Mouse (Mus musculus) forelimb bud, embryonic 11.5 days (tissue): ENCODE data around the gene Mctp1.

ENCODE experiments used
- DNase-seq: peaks from one replicate; pipeline ENCODE4 v3.0.0-alpha.2; 2012; ENCODE audit warnings: low read depth, low spot score

Mctp1 gene

DNA sequence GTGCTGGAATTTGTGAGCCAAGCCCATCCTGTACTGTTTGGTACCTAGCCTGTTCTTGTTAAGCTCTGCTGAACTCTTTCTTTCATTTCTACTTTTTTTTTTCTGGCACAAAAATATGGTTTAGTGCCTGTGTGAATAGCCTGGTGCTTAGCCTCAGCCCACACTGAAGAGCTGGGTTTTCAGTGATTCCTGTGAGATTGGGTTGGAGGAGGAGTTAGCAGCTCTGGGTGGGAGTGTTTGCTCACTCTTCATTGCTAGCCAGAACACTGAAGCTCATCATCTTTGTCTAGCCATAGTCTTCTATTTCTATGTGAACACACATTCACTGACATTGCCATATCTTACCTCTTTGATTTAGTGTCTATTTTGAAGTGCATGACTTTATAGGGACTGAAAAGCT lies 225.1 kb downstream of the Mctp1 start:
- DNase-seq: no peak

- no peak for DNase-seq
Observed at GRCm38 (mm10) chr13:76611499-76611898, 227.2 kb downstream of the Mctp1 start.

- no peak for DNase-seq
Observed at GRCm38 (mm10) chr13:76620111-76620510, 235.8 kb downstream of the Mctp1 start.

- no peak for DNase-seq
Observed at GRCm38 (mm10) chr13:76620525-76620924, 236.2 kb downstream of the Mctp1 start.

DNA sequence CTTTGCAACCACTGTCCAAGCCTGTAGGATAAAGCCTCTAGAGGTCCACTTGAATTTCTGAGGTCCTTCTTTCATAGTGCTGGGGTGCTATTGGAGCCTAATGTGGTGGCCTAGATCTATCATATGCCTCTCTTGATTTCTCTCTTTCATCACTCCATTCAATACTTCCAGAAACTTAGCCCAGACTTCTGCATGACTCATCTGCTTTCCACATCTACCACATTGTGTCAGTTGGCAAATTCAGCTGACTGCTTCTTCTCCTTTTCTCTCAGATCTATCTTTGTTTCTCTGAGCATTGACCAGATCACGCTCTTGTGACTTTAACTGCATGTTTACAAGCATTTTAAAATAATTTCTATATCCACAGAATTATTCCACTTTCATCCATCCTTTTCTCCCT lies 249.4 kb downstream of the Mctp1 start:
- no peak for DNase-seq

- no peak for DNase-seq
Observed at GRCm38 (mm10) chr13:76638282-76638681, 253.9 kb downstream of the Mctp1 start.

GRCm38 (mm10) chr13:76659523-76659922 lies 275.2 kb downstream of the Mctp1 start:
- DNase-seq: no peak

- peak; percentile 13 for DNase-seq
Observed at GRCm38 (mm10) chr13:76681286-76681685, 297.0 kb downstream of the Mctp1 start.

- DNase-seq: no peak
Observed at GRCm38 (mm10) chr13:76689349-76689748, 305.0 kb downstream of the Mctp1 start.

GRCm38 (mm10) chr13:76690143-76690542 lies 305.8 kb downstream of the Mctp1 start:
- no peak for DNase-seq

DNA sequence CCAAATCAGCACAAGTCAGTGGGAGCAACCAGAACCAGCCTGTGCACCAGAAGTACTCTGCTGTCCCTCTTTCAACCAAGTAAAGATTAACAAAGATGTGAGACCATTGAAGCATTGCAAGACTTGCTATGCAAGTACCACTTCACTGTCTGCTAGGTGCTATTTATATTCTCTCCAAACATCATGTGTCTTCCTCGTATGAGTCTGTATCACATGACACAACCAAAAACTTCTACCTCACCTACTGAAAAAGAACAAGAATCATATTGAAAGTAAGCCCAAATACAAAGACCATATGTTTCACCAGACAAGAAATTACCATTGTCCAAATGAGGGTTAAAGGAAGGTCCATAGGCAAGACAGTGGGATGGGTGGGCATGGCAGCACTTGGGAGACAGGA lies 306.4 kb downstream of the Mctp1 start:
- no peak for DNase-seq

- no peak for DNase-seq
Observed at GRCm38 (mm10) chr13:76734013-76734412, 349.7 kb downstream of the Mctp1 start.

DNA sequence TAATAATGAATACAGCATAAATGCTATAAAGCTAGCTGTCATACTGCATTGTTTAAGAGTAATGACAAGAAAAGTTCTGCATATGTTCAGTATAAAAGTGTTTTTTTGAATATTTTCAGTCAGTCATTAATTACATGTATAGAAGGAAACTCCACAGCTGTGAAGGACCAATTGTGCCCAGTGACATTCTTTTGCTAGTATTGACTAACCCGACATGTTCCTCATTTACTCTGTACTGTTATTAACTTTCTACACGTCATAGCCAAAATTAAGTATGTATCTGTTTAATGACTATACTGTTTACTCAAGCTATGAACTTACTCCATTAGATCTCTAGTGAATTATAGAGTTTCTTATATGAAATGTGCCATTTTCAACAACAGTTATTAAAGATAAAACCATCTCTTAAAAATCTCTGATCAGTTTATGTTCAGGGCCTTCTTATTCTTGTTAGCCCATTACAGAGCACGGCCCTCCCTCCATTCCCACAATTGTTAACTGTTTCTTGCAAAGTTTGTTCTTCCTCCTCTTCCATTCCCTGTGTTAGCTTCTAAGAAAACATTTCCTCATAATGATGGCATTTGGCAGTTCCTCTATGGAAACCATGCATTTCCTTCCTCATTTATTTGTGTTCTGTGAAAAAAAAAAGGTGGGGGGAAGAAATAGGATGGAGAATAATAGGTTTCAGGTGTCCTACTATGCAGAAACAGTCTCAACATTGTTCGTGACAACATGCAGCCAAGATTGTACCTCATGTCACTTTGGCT lies 366.5 kb downstream of the Mctp1 start:
- no peak for DNase-seq

DNA sequence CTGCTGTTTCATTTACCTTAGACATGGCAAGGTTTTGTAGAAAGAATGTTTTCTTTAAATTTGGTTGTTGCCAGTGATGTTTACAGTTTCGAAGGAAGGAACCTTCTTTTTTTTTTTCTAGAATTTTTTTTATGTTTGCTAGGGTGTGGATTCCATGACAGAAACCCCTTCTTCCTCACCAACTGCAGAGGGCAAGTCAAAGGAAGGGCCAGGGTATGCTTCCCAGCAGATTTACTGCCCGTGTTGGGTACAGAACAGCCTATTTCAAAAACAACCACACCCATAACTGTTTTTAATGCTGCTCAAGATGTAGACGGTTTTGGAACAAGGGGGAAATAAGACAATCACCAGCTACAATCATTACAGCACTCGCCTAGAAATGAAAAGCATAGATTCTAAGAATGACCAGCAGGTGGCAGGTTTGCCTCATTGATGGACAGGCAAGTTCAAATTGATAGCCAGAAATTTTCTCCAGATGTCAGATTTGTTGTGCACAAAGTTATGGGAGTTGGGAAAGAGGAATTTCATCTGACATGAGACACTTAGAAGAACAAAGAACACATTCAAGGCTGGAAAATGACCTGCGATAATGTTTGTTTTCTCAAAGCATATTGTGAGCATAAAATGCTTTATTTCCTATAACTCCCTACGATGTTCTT lies 375.6 kb downstream of the Mctp1 start:
- DNase-seq: peak; percentile 77

DNA sequence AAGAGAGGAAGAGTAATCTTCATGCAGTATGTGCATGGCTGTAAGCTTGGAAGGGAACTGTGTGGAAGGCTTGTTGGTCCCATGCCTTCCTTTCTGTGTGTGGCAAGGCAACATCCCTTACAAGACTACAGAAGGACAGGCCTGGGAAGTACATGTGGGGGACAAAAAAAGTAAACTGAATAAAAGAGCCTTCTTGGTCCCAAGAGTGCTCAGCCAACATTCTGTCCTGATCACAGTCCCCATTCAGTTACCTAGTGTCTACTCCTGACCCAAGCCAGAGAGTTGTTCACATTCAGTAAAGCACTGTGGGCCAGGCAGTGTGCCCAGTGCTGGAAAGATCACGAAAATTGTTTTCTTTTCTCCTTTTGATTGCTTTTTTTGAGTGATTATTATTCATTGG lies 415.3 kb downstream of the Mctp1 start:
- no peak for DNase-seq

DNA sequence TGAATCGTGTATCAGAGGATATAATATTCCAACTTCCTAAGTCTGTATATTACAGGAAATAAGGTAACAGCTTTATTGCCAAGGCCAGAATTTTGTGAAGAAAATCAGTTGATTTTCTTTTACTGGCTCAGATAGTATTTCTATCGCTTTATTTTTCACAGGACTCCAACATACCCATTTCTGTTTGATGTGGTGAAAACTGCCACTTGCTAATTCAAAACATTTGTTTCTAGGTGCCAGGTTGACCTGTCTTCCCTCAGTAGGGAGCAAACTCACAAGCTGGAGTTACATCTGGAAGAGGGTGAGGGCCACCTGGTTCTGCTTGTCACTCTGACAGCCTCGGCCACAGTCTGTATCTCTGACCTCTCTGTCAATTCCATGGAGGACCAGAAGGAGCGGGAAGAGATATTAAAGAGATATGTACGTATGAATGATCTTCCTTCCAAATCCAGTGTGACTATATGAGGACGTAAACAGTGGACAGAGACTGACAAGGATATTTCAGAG lies 416.8 kb downstream of the Mctp1 start:
- peak; percentile 82 for DNase-seq

GRCm38 (mm10) chr13:76802051-76802728 lies 417.9 kb downstream of the Mctp1 start:
- DNase-seq: peak; percentile 76

GRCm38 (mm10) chr13:76802926-76803325 lies 418.6 kb downstream of the Mctp1 start:
- DNase-seq: no peak

GRCm38 (mm10) chr13:76803799-76804198 lies 419.5 kb downstream of the Mctp1 start:
- no peak for DNase-seq

DNA sequence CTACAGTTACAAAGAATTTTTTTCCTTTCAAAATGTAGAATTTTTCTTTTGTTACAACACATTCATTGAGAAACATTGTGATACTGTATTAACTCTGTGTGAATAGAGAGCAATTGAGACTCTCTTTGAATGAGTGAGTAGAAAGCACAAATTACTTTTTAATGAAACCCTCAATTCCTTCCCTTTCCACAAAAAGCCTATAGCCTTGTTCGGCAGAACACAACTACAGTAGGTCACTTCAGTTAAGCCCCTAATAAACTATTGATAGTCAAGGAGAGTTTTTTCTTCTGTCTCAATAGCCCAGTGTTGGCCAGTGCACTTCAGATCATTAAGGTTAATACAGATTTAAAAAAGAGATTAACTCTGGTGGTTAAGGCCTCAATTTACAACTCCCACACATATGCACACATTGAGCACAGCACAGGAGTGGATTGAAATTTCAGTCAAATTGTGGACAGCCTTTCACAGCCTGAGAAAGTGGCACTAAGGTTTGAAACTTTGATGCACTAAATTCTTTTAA lies 424.6 kb downstream of the Mctp1 start:
- DNase-seq: no peak

DNA sequence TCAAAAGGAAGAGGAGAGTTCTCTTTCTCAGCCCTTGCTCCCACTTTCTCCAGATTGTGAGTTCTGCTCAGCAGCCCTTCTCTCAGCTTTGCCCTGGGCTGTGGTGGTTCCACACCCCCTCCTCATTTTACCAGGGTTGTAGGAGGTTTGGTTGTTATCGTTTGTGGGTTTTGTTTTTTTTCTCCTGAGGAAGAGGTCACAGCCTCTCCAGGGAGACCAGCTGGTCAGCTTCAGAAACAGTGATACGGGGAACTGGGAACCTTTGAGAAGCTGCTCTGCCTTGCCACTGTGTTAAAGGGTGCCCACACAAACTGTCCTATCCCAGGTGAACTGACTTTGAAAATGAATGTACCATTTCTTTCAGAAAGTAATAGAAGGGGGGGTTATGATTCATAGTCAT lies 425.5 kb downstream of the Mctp1 start:
- DNase-seq: no peak

DNA sequence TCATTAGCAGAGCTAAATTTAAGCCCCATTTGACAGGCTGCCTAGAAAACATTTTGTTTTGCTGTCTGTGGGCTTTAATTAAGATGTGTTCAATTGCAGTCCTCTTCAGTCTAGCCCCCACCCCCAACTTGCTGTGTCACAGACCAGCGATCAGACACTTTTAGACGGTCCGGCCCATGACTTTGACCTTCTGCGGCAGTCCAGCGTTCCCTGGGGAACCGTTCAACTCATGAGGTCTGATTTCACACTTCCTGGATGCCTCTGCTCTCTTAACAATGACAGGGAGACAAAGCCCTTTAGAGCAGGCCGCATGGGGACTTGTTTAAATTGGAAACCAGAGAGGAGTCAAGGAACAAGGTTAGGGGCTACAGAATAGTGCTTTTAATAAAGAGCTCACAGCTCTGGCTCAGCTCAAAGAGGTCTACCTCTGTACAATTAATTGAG lies 426.2 kb downstream of the Mctp1 start:
- DNase-seq: no peak
